Mouse (Mus musculus) bone marrow macrophage, adult 2 months (primary cell): ENCODE measurements around the gene Plxdc2. TPM values are rescaled to one million over a fixed set of nuclear protein-coding genes. Genes with fewer than 3 reads are reported as not detected.
"Not testable (repeated sequence)": the region's sequence is repeated elsewhere in the genome, so short reads cannot be mapped to it uniquely, and the experiment has no call there.

Source experiments
- H3K27ac ChIP-seq: 2 replicates; pipeline ENCODE4 v1.5.1; 2012; ENCODE audit warnings: low read depth, low read length; ENCODE audit not compliant: insufficient read depth
- H3K4me1 ChIP-seq: 2 replicates; pipeline ENCODE4 v1.6.1; 2012; ENCODE audit warnings: low read length; ENCODE audit not compliant: control insufficient read depth, insufficient read depth
- H3K4me3 ChIP-seq: 2 replicates; pipeline ENCODE4 v1.5.1; 2012; ENCODE audit warnings: mild to moderate bottlenecking, low read length, moderate library complexity; ENCODE audit not compliant: insufficient read depth
- CTCF ChIP-seq: IDR thresholded peaks from 2 replicates; pipeline ENCODE4 v1.5.1; 2012; ENCODE audit warnings: low read depth, mild to moderate bottlenecking, low read length, moderate library complexity
- POLR2A ChIP-seq: IDR thresholded peaks from 2 replicates; pipeline ENCODE4 v1.6.1; 2012; ENCODE audit warnings: mild to moderate bottlenecking, low read depth, low read length, borderline replicate concordance
- polyA plus RNA-seq: library from polyadenylated mRNA; stranded (reverse); fragments of >200 nt; gene quantifications from 2 replicates; pipeline ENCODE4 v1.2.4, GENCODE M21; 2012; ENCODE audit not compliant: missing spikeins, insufficient read depth, insufficient read length

The Plxdc2 gene
- polyA plus RNA-seq, 1 experiment = 102 TPM

DNA sequence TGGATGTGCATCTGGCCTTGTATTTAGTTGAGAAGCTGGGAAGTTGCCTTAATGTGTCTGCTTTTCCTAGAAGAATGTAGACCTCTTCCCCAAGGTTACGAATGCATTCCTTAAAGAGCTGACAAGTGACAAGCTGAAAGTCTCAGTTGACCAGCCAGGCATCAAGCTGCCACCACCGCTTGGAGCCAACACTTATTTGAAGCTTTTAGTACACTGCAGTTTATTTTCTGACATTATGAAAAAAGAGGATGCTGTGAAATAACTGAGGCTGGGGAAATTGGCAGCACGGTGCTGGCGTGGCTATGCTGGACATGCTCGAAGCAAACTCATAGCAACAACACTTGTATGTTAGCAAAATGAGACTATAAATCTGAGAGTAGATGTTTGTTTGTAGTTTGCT lies 374.9 kb downstream of the Plxdc2 start:
- Histone ChIP-seq H3K27ac (no peak overlapping the region), H3K4me1 (no peaks in the 10 kb centered on the region), H3K4me3 (no peak overlapping the region)
- no peak for TF ChIP-seq CTCF
- no peak for TF ChIP-seq POLR2A

DNA sequence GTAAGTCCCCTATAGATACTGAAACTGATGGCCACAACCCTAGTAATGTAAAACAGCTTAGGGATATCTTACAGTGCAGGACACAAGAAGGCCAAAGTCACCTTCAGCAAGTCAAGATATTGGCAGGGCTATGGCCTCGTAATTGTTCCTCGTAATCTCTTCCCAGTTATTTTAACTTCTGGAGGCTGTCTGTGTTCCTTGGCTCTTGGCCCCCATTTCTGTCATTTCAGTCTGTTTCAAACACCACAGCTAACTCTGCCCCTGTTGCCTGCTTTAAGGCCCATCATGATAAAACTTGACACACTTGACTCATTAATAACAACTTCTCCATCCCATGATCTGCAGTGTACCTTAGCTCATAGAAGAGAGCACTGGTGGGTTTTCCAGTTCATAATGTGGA lies 378.3 kb downstream of the Plxdc2 start:
- Histone ChIP-seq H3K27ac (no peak overlapping the region), H3K4me1 (peaks cover 4% of the 10 kb centered on the region; the same call in 1 of the 2 replicates), H3K4me3 (no peak overlapping the region)
- no peak for TF ChIP-seq POLR2A
- no peak for TF ChIP-seq CTCF

DNA sequence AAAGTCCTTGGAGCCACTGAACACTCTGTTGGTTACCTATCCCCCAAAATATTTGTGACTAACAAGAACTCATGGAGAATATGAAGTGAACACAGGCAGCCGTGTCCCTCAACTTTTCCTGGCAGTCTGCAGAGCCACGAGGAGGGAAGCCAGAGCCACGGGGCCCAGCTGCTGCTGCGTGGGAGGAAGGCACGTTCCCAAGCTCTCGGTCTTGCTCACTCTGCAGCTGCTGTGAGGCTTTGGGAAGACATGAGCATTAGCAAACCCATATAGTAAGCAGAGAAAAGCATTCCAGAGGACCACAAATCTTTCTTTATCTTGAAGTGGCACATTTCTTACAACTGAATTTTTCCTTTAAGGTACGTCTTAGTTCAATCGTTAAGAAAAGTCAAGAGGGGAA lies 382.1 kb downstream of the Plxdc2 start:
- H3K4me1 ChIP-seq = peaks cover 4% of the 10 kb centered on the region; the same call in 1 of the 2 replicates
- H3K27ac ChIP-seq = no peak overlapping the region
- H3K4me3 ChIP-seq = peak overlapping the region; percentile 29
- no peak for TF ChIP-seq CTCF

DNA sequence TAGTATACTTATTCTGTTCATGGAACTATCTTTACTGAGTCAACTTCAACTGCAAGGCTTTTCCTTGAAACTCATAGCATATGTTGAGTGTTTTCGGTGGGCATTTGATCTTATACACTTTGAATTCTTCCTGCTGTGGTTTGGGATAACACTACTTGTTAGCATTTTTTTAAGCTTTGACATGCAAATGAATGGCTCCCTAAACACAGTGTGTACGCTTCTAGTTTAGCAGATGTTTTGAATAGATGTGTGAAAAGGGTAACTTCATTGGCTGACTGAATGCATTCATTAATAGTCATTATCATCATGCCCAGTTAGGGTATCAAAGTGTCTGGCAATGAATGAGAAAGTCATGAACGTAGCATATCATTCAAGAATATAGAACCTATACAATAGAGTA lies 385.7 kb downstream of the Plxdc2 start:
- Histone ChIP-seq H3K4me3 (no peak overlapping the region), H3K27ac (no peak overlapping the region), H3K4me1 (peaks cover 4% of the 10 kb centered on the region; the same call in 1 of the 2 replicates)
- no peak for TF ChIP-seq POLR2A
- no peak for TF ChIP-seq CTCF

DNA sequence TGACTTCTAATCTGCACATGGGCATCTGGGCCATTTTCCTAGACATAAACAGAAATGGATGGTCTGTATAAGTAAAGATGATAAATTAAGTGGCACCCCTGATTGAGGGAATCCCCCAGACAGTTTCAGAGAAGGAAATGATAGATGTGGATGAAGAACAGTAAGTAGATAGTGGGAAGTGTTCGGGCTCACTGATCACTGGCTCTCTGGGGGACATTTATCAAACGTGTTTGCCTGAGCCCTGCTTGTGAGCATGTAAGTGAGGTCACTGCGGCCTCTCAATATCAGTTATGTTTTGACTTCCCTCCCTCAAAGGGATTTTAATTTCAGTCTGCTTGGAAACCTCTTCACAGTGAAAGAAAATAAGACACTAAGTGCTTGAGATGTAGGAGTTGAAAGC lies 387.5 kb downstream of the Plxdc2 start:
- Histone ChIP-seq H3K27ac (no peak overlapping the region), H3K4me1 (no peaks in the 10 kb centered on the region), H3K4me3 (no peak overlapping the region)
- no peak for TF ChIP-seq CTCF
- no peak for TF ChIP-seq POLR2A

DNA sequence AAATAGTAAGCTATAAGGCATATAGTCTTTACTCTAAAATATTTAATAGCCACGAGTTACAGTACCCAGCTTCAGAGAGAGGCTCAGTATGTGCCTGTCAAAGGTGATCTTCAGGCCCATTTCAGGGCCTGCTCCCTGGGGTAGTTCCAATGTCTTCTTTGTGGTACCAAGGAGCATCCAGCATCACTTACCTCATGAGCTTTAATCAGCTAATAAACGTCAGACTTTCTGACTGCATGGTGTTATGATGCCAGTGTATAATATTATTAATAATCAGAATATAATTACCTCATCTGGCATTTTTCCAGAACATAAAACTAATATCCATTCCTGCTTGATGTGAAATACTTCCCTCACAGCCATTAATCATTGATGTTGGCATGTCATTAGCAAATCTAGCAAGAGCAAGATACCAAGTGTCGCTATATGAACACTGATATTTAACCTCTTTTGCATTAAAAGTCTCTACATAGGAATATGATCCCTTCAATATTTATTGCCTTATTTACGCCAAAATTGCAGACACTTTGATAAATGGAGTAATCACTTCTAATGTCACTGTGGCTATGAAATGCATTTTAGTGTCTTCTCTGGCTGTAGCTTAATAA lies 393.3 kb downstream of the Plxdc2 start:
- Histone ChIP-seq H3K4me3 (no peak overlapping the region), H3K27ac (no peak overlapping the region), H3K4me1 (no peaks in the 10 kb centered on the region)
- TF ChIP-seq POLR2A (no peak), CTCF (no peak)

DNA sequence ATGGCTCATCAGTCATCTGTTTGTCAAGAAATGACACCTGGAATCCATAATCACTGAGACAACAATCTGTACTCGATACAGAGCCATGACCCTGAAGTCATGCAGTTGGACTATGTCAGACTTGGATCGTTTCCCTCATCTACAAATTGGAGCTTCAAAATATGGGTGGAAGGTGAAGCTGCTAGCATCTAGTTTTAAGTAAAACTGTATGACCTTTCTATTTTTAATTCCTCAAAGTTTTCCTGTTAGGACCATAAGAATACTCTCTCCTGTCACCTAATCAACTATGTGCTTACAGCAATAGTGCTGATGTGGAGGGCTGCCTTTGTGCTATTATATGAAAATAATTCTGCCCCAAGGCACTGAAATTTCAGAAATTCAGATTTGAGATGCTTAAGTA lies 401.1 kb downstream of the Plxdc2 start:
- no peaks in the 10 kb centered on the region for H3K4me1 ChIP-seq
- no peak for TF ChIP-seq CTCF
- TF ChIP-seq POLR2A = no peak
- no peak overlapping the region for H3K27ac ChIP-seq
- no peak overlapping the region for H3K4me3 ChIP-seq

DNA sequence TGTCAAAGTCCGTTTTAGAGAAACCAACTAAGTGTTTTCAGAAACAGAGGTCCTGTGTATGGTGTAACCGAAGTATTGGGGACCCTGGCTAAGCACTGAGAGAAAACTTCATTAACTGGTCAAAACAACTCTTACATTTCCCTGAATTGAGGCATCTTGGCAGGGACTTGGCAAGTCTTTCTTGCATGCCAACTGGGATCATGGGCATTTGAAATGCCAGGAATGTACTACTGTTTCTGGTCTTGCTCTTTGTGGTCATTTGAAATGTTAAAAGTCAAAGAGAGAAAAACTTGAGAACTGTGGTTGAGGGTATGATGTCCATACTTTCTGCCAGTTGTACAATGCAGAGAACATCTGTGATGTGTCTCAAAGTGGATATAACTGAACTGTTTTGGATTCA lies 403.7 kb downstream of the Plxdc2 start:
- no peak for TF ChIP-seq CTCF
- no peak for TF ChIP-seq POLR2A
- Histone ChIP-seq H3K4me3 (no peak overlapping the region), H3K4me1 (no peaks in the 10 kb centered on the region), H3K27ac (no peak overlapping the region)

DNA sequence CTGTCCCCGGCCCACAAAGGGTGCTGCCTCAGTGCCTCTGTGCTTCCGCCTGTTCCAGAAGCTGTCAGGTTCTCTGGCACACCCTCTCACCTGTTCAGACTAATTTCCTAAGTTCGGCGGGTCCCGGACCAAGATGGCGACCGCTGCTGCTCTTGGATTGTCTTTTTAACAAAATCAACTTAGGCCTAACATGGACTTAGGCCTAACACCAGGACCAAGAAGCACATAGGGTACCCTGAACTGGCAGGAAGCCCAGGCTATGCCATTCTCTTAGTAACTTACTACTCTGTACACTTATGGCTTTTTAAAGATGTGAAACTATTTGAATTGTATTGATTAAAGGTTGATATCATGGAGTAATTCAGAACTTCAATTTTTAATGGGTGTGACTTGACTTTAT lies 413.0 kb downstream of the Plxdc2 start:
- H3K4me3 ChIP-seq, H3K4me1 ChIP-seq, H3K27ac ChIP-seq: not testable (repeated sequence)

DNA sequence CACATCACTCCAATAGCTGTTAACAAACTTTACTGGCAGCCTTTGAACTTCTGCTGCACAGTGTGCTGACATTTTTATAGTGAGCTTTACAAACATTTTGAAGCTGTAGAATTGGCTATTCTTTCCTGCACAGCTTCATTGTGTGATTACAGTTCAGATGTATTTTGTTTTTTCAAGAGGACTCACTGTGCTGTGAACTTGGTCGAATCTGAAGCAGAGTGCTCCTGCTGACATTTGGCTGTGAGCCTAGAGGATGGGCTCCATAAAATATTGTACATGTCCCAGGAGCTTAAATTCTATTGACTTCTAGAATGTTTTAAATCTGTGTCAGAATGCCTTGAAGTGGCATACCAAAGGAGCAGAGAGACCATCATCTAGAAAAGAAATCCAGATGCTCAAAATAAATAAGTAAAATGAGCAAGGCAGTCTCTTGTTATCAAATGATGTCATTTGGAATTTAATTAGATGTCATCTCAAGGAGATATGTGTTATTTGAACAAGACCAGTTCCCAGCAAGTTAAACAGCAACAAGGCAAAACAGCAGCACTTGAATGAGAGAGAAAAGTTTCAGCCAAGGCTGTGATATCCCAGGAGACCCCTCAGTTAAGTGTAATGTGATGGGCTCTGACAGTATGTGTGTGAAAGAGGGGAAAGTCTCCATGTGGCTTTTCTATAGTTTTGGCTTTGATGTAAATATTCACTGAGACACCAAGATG lies 417.5 kb downstream of the Plxdc2 start:
- TF ChIP-seq CTCF = no peak
- TF ChIP-seq POLR2A = no peak

DNA sequence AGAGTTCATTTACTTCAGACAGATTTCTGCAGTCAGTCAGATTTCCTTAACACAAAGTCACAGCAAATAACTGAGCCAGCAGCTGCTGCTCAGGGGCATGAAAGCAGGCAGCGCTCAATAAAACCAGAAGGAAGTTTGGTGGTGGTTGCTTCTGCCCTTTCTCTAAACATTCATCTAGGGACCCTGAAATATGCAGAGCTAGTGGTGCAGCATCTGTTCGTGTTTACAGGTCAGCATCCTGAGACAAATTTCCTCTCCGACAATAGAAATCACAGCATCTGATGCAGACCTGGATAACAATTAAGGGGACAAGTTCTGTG lies 418.0 kb downstream of the Plxdc2 start:
- H3K27ac ChIP-seq = no peak overlapping the region
- TF ChIP-seq CTCF (no peak), POLR2A (no peak)
- no peaks in the 10 kb centered on the region for H3K4me1 ChIP-seq
- H3K4me3 ChIP-seq = no peak overlapping the region

More for the DNA sequence above, 417.5 kb downstream of the Plxdc2 start:
- Histone ChIP-seq H3K4me3 (no peak overlapping the region), H3K4me1 (no peaks in the 10 kb centered on the region), H3K27ac (no peak overlapping the region)

DNA sequence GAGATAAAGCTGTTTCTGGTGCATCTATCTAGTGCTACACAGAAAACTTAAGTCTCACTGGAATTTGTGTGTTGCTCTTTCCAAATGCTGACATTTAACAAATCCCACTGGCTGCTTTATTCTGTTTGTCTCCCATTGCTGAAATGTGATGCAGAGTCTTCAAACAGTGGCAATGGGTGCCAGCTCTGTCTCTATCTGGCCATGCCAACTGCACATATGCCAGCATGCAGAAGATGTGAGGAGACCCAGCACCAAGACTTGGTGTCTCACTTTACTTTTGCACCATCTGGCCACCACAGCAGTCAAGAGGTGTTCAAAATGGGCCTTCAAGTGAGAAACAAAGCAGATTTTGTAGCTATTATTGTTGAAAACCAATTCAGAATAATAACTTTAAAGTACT lies 439.2 kb downstream of the Plxdc2 start:
- TF ChIP-seq CTCF = no peak
- no peak for TF ChIP-seq POLR2A
- Histone ChIP-seq H3K4me3 (no peak overlapping the region), H3K4me1 (no peaks in the 10 kb centered on the region), H3K27ac (no peak overlapping the region)
